Mouse (Mus musculus): ENCODE data around the gene Il13. TPM values are rescaled to one million over a fixed set of nuclear protein-coding genes. Genes with fewer than 3 reads are reported as not detected.

Gene Il13
- polyA plus RNA-seq, 1 experiment from 2014 or later, result not detected

- Histone ChIP-seq H3K4me1 (replicated peaks) (no peaks in the 10 kb centered on the region), H3K27me3 (replicated peaks) (no peaks in the 10 kb centered on the region), H3K27ac (no peak overlapping the region), H3K36me3 (no peaks in the 10 kb centered on the region), H3K4me2 (replicated peaks) (no peak overlapping the region), H3K4me3 (replicated peaks) (no peak overlapping the region), H3K9ac (no peak overlapping the region), H3K9me3 (no peaks in the 10 kb centered on the region)
- no peak for ATAC-seq
- WGBS, result 77% methylated on average over 6 of the region's 6 CpGs
Observed at GRCm38 (mm10) chr11:53609231-53609630, 25.3 kb downstream of the Il13 start.

GRCm38 (mm10) chr11:53605609-53606008 is 28.9 kb downstream of the Il13 start:
- Histone ChIP-seq H3K4me2 (replicated peaks) (no peak overlapping the region), H3K4me1 (replicated peaks) (no peaks in the 10 kb centered on the region), H3K27me3 (replicated peaks) (no peaks in the 10 kb centered on the region), H3K4me3 (replicated peaks) (no peak overlapping the region), H3K9me3 (no peaks in the 10 kb centered on the region), H3K9ac (no peak overlapping the region), H3K27ac (no peak overlapping the region), H3K36me3 (0 out of 2 replicates have a peak, but pooled peaks cover 3% of the 10 kb centered on the region)
- ATAC-seq, result no peak
- 12% methylated on average over 12 of the region's 12 CpGs for WGBS

GRCm38 (mm10) chr11:53604983-53605382 is 29.5 kb downstream of the Il13 start:
- H3K4me3 ChIP-seq (replicated peaks), result no peak overlapping the region
- ATAC-seq, result no peak
- no peak overlapping the region for H3K4me2 ChIP-seq (replicated peaks)
- WGBS, result 89% methylated on average over 3 of the region's 3 CpGs
- no peak overlapping the region for H3K27ac ChIP-seq
- H3K9ac ChIP-seq, result no peak overlapping the region
- H3K27me3 ChIP-seq (replicated peaks), result no peaks in the 10 kb centered on the region
- H3K9me3 ChIP-seq, result no peaks in the 10 kb centered on the region
- H3K4me1 ChIP-seq (replicated peaks), result no peaks in the 10 kb centered on the region
- peaks cover 4% of the 10 kb centered on the region; the same call in 1 of the 2 replicates for H3K36me3 ChIP-seq

GRCm38 (mm10) chr11:53591116-53591515 is 43.4 kb downstream of the Il13 start:
- H3K27ac ChIP-seq, result no peak overlapping the region
- WGBS, result 90% methylated on average over 5 of the region's 5 CpGs
- no peak overlapping the region for H3K9ac ChIP-seq
- ATAC-seq, result no peak
- H3K4me3 ChIP-seq (replicated peaks), result no peak overlapping the region
- H3K9me3 ChIP-seq, result no peaks in the 10 kb centered on the region
- no peaks in the 10 kb centered on the region for H3K27me3 ChIP-seq (replicated peaks)
- H3K36me3 ChIP-seq, result no peaks in the 10 kb centered on the region
- H3K4me1 ChIP-seq (replicated peaks), result no peaks in the 10 kb centered on the region
- no peak overlapping the region for H3K4me2 ChIP-seq (replicated peaks)

- Histone ChIP-seq H3K9me3 (no peaks in the 10 kb centered on the region), H3K4me3 (replicated peaks) (no peak overlapping the region), H3K4me2 (replicated peaks) (no peak overlapping the region), H3K27me3 (replicated peaks) (no peaks in the 10 kb centered on the region), H3K27ac (no peak overlapping the region), H3K4me1 (replicated peaks) (no peaks in the 10 kb centered on the region), H3K36me3 (no peaks in the 10 kb centered on the region), H3K9ac (no peak overlapping the region)
- ATAC-seq, result no peak
- 46% methylated on average over 15 of the region's 15 CpGs for WGBS
Observed at GRCm38 (mm10) chr11:53590368-53590768, 44.1 kb downstream of the Il13 start.

GRCm38 (mm10) chr11:53588279-53588678 is 46.2 kb downstream of the Il13 start:
- Histone ChIP-seq H3K9me3 (no peaks in the 10 kb centered on the region), H3K9ac (no peak overlapping the region), H3K36me3 (no peaks in the 10 kb centered on the region), H3K27ac (no peak overlapping the region), H3K4me1 (replicated peaks) (no peaks in the 10 kb centered on the region), H3K27me3 (replicated peaks) (no peaks in the 10 kb centered on the region), H3K4me2 (replicated peaks) (no peak overlapping the region), H3K4me3 (replicated peaks) (no peak overlapping the region)
- ATAC-seq, result no peak
- WGBS, result 85% methylated on average over 8 of the region's 8 CpGs

GRCm38 (mm10) chr11:53585510-53585909 is 49.0 kb downstream of the Il13 start:
- Histone ChIP-seq H3K36me3 (0 out of 2 replicates have a peak, but pooled peaks cover 5% of the 10 kb centered on the region), H3K9me3 (no peaks in the 10 kb centered on the region), H3K27ac (no peak overlapping the region), H3K4me2 (replicated peaks) (no peak overlapping the region), H3K9ac (no peak overlapping the region), H3K27me3 (replicated peaks) (no peaks in the 10 kb centered on the region), H3K4me1 (replicated peaks) (no peaks in the 10 kb centered on the region), H3K4me3 (replicated peaks) (no peak overlapping the region)
- 96% methylated on average over 6 of the region's 6 CpGs for WGBS
- ATAC-seq, result no peak

- Histone ChIP-seq H3K4me1 (replicated peaks) (no peaks in the 10 kb centered on the region), H3K27ac (no peak overlapping the region), H3K9me3 (no peaks in the 10 kb centered on the region), H3K36me3 (0 out of 2 replicates have a peak, but pooled peaks cover 8% of the 10 kb centered on the region), H3K9ac (no peak overlapping the region), H3K4me2 (replicated peaks) (no peak overlapping the region), H3K27me3 (replicated peaks) (no peaks in the 10 kb centered on the region), H3K4me3 (replicated peaks) (no peak overlapping the region)
- no peak for ATAC-seq
- 59% methylated on average over 3 of the region's 3 CpGs for WGBS
Observed at GRCm38 (mm10) chr11:53584849-53585248, 49.7 kb downstream of the Il13 start.

- no peaks in the 10 kb centered on the region for H3K9me3 ChIP-seq
- ATAC-seq, result no peak
- no peak overlapping the region for H3K4me3 ChIP-seq (replicated peaks)
- no peak overlapping the region for H3K27ac ChIP-seq
- 0 out of 2 replicates have a peak, but pooled peaks cover 8% of the 10 kb centered on the region for H3K36me3 ChIP-seq
- no peak overlapping the region for H3K9ac ChIP-seq
- 78% methylated on average over 10 of the region's 10 CpGs for WGBS
- H3K4me2 ChIP-seq (replicated peaks), result no peak overlapping the region
- H3K27me3 ChIP-seq (replicated peaks), result no peaks in the 10 kb centered on the region
- H3K4me1 ChIP-seq (replicated peaks), result no peaks in the 10 kb centered on the region
Observed at GRCm38 (mm10) chr11:53583151-53583550, 51.4 kb downstream of the Il13 start.

Other genes with a start within 250 kb of the Il13 start
- gene Leap2, start 211.5 kb downstream of the Il13 start, polyA plus RNA-seq (2015; fragmentation: Nextera tagmentation; extraction: Ambion mirVana), result 7.3 and 12.9 TPM in 2 replicates
- 791 and 876 TPM in 2 replicates for gene Uqcrq, start 203.9 kb downstream of the Il13 start, polyA plus RNA-seq (2015; fragmentation: Nextera tagmentation; extraction: Ambion mirVana)
- 1.3 and 1.6 TPM in 2 replicates for gene Gdf9, start 203.7 kb downstream of the Il13 start, polyA plus RNA-seq (2015; fragmentation: Nextera tagmentation; extraction: Ambion mirVana)
- gene Gm10447, start 177.6 kb downstream of the Il13 start, polyA plus RNA-seq (2015; fragmentation: Nextera tagmentation; extraction: Ambion mirVana), result 0.10 TPM in 1 of 2 replicates, not detected in the other
- gene Shroom1, start 177.5 kb downstream of the Il13 start, polyA plus RNA-seq (2015; fragmentation: Nextera tagmentation; extraction: Ambion mirVana), result 1.3 and 1.5 TPM in 2 replicates
- not detected in 2 replicates for gene Gm9837, start 164.2 kb downstream of the Il13 start, polyA plus RNA-seq (2015; fragmentation: Nextera tagmentation; extraction: Ambion mirVana)
- gene Gm9945, start 154.5 kb downstream of the Il13 start, polyA plus RNA-seq (2015; fragmentation: Nextera tagmentation; extraction: Ambion mirVana), result not detected in 2 replicates
- gene Sowaha, start 154.4 kb downstream of the Il13 start, polyA plus RNA-seq (2015; fragmentation: Nextera tagmentation; extraction: Ambion mirVana), result 0.56 and 0.57 TPM in 2 replicates
- 19.7 and 21.7 TPM in 2 replicates for gene Sept8, start 115.4 kb downstream of the Il13 start, polyA plus RNA-seq (2015; fragmentation: Nextera tagmentation; extraction: Ambion mirVana)
- 48.2 TPM in 2 replicates for gene Kif3a, start 67.3 kb downstream of the Il13 start, polyA plus RNA-seq (2015; fragmentation: Nextera tagmentation; extraction: Ambion mirVana)
- 0.56 and 0.59 TPM in 2 replicates for gene Il4, start 16.0 kb downstream of the Il13 start, polyA plus RNA-seq (2015; fragmentation: Nextera tagmentation; extraction: Ambion mirVana)
- 30.9 and 35.4 TPM in 2 replicates for gene Rad50, start 72.6 kb upstream of the Il13 start, polyA plus RNA-seq (2015; fragmentation: Nextera tagmentation; extraction: Ambion mirVana)
- gene Il5, start 86.1 kb upstream of the Il13 start, polyA plus RNA-seq (2015; fragmentation: Nextera tagmentation; extraction: Ambion mirVana), result not detected in 2 replicates
- gene Irf1, start 135.3 kb upstream of the Il13 start, polyA plus RNA-seq (2015; fragmentation: Nextera tagmentation; extraction: Ambion mirVana), result 43.5 and 45.9 TPM in 2 replicates
- gene Gm17334, start 138.5 kb upstream of the Il13 start, polyA plus RNA-seq (2015; fragmentation: Nextera tagmentation; extraction: Ambion mirVana), result 0.26 and 0.32 TPM in 2 replicates
- 1.2 and 1.7 TPM in 2 replicates for gene Gm12216, start 224.6 kb upstream of the Il13 start, polyA plus RNA-seq (2015; fragmentation: Nextera tagmentation; extraction: Ambion mirVana)